Mouse (Mus musculus) NIH3T3 (cell line): Measurements from ENCODE around the gene Methig1.
"Not testable (repeated sequence)": the region's sequence is repeated elsewhere in the genome, so short reads cannot be mapped to it uniquely, and the experiment has no call there.

Experiments used
- DNase-seq: peaks from one replicate; pipeline ENCODE4 v3.0.0-alpha.2; 2012; ENCODE audit warnings: low read depth

Methig1 gene

DNA sequence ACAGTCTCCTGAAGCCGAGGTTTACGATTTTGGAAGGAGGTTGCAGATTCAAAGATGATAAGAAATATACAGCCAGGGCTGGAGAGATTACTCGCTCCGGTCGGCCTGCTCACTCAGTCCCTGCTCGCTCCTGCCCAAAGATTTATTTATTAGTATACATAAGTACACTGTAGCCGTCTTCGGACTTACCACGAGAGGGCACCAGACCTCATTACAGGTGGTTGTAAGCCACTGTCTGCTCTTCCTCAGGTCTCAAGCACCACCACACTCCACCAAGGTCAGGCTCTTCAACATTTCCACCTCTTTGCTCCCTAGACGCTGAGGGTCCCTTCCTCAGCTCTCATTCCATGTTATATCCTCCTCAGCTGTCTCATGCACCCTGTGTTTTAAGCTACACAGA is 15.1 kb upstream of the Methig1 start:
- DNase-seq: not testable (repeated sequence)

DNA sequence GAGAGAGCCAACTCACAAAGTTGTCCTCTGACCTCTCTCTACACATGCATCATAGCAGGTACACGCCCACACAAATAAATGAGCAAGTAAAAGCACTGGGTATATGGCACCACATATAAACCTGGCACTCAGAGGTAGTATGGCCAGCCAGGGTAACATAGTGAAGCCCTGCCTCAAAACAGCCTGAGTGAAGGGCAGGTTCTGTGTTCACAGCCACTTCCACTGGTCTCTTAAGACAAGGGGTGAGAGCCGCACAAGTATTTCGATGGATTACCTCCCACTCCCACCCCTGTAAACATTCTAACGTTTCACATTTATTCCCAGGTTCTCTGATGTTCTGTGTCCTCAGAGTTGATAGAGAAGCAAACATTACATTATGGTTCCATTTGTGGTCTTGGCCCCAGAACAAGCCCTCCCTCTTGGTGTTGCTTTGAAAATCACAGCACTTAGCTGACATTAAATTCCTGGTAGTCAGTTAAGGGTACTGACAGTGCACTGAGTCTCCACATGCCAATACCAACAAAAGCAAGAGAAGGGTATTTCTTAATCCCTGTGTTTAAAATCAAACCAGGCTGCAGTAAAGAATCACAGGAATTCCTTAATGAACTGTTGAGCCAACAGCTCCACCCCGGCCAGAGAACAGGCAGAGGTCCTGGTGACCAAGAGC is 11.5 kb upstream of the Methig1 start:
- DNase-seq: not testable (repeated sequence)

DNA sequence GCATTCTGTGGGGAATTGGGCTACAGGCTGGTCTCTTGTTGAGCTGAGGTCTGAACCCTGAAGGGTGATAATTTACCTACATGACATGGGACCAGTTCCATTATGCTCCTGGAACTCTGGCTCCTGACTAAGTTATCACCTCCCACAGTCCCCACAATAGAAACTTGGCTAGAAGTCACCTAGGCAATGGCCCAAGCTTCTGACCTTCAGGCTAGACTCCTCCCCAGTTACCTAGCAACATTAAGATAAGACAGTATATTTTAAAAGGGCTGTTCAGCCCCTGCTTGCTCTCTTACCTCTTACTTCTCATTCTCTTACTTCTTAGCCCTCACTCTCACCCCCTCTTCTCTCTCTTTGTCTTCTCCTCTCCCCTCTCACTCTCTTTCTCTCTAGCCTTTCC is 7.5 kb upstream of the Methig1 start:
- DNase-seq: no peak

DNA sequence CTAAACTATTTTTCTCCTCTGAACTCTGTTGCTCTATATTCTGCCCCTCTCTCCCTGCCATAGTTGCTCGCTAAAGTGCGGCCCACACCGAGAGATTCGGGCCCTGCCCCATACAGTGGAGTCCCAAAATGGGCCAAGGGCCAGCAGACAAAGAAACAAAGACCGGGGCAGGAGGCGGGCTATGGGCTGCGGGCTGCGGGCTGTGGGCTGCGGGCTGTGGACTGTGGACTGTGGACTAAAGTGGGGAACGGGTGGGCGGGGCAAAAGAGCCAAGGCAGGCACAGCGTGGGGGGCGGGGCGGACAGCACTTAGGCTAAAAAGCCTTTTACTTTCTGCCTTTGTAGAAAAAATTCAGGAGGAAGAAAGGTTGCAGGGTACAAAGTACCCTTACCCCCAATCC is 6.2 kb upstream of the Methig1 start:
- no peak for DNase-seq

DNA sequence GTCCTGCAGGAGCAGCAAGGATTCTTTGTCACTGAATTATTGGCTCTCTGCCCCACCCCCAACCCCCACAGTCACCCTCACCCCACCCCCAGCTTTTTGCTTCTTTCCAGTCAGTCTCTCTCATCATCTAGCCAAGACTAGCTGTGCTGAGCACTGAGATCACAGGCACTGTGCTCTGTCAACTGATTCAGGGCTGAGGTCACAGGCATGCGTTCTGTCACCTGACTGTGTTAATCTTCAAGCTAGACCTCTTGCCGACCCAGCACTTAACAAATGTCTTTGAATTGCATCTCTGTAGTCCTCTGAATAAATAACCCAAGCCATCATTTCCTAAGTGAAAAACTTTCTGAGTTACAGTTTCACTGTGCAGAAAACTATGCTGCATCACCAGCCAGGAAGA is 3.5 kb upstream of the Methig1 start:
- peak; percentile 1 for DNase-seq

DNA sequence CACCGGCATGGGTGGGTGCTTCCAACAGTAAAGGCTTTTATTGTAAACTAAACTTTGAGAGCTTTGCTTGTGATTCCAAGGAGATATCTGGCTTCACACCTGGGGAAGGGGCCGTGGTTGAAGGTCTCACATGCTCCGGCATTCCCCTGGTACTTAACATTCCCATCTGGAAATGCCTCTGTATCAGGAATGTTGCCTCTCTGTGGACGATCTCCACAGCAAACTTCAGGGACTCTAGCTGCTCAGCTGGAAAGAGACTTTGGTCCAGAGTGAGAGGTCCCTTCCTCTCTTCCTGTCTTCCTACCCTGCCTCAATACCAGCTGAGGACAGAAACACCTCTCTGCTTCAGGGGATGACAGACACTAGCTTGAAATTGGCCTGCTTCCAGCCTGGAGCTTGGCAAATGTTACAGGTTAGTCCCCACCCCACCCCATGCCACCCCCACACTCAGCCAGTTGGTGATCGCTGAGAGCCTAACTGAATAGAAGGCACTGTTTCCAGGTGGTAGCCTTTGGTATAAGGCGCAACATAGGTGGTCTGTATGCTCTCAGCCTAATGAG is 1.4 kb upstream of the Methig1 start:
- DNase-seq: peak; percentile 2

DNA sequence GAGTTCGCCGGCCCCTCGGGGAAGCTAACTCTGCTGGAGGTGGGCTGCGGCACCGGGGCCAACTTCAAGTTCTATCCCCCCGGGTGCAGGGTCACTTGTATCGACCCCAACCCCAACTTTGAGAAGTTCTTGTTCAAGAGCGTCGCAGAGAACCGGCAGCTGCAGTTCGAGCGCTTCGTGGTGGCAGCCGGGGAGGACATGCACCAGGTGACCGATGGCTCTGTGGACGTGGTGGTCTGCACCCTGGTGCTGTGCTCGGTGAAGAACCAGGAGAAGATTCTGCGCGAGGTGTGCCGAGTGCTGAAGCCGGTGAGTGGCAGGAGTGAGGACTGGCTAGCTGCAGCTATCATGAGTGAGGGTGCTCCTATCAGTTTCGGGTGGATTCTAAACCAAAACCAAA is 450 bp downstream of the Methig1 start:
- DNase-seq: not testable (repeated sequence)

DNA sequence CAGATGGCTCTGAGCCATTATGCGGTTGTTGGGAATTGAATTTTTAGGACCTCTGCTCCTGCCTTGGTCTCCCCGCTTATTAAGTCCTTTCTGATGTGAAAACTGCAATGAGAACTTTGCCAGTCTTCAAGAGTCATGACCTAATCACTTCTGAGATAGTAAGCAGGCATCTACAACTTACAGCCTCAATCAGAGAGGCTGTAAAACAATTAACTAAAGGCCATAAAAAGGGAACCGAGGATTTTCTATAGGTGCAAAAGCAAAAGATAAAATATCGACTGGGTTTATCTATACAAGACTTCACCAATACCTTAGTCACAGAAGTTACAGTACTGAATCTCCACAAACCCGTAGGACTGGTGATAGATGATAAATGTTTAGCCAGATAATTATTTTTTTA is 2.9 kb downstream of the Methig1 start:
- DNase-seq: no peak

DNA sequence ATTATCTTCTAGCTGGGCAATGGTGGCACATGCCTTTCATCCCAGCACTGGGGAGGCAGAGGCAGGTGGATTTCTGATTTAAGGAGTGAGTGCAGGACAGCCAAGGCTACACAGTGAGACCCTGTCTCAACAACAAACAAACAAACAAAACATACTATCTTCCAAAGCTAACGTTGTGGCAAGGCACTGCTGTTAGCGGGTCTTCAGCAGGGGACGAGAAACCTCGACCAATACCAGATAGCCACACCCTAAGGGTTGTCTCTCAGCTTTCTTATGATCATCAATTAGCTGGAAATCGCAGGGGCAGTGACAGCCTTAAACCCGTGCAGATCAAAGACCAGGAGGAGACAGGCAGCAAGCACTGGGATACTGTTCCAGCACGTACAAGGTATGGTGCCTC is 11.3 kb downstream of the Methig1 start, which contains the start of gene Higd1c:
Higd1c (plus strand) TSS at position 301 of the 400 bp plus-strand sequence.
- DNase-seq: no peak

DNA sequence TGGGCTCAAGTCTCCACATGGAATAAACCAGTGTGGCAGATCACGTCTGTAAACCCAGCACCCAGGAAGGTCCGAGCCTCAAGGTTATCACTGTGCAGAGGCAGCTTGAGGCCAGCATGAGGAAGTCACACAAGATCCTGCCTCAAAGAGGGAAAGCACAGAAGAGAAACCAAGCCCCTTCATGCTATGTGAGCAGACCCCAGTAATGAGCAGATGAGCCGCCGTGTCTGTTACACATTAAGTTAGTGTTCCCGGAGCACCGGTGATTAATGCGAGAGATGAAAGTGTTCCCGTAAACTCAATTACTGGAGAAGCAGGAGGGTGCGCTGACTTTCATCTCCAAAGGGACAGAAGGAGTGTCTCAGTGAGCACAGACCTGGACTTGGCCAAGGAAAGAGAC is 13.0 kb downstream of the Methig1 start:
- not testable (repeated sequence) for DNase-seq

DNA sequence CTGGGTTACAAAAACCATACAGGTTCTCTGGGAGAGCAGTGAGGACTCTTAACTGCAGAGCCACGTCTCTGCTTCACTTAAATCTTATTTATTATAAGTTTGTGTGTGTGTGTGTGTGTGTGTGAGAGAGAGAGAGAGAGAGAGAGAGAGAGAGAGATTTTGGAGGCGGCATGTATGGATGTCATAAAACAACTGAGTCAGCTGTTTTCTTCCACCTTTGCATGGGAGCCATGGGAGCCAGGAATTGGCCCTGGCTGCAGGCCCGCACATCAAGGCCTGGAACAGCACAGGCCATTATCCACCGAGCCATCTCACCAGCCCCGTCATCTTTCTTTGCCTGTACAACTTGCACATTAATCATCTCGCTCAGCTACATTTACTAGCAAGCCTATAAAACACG is 14.2 kb downstream of the Methig1 start:
- peak; percentile 20 for DNase-seq

DNA sequence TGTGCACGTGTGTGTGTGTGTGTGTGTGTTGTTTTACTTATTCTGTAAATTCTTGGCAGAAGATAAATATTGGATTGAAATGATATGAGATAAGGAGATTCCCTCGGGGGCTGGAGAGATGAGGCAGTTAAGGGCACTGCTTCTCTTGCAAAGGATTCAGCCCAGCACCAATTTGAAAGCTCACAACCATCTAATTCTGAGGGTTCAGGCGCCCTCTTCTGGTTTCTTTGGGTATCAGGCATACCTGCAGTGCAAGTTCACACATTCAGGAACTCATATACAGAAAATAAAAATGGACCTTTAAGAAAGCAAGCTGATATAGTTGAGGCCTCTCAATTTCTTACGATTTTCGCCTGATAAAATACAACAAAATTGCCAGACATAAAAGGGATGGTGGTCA is 22.1 kb downstream of the Methig1 start:
- peak; percentile 86 for DNase-seq

DNA sequence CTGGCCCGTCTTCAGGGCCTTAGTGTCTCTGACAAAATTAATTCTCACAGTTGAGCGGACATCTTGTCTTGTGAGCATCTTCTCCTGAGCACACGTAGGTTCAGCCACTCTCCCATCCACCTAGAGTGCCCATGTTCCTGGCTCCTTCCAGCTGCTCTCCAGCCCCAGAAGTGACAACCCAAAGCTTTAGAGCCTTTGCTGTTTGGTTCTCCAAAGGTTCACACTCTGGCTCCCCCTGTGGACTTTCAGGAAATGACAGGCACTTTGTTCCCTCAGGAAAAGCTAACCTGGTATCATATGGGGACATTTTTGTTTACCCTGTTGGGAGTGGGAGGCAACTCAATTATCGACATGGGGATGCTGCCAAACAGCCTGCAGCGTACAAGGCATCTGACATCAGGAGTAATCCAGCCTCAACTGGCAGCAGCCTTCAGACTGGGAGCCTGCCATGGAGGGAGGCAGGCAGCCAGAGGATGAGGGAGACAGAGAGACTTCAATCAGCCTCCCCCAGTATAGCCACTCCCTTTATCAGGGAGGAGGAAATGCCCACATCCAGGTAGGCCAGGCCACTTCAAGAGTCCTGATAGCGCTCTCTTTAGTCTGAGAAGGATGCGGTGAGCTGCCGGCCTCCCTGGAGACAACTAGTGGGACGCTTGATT is 25.0 kb downstream of the Methig1 start:
- DNase-seq: not testable (repeated sequence)

DNA sequence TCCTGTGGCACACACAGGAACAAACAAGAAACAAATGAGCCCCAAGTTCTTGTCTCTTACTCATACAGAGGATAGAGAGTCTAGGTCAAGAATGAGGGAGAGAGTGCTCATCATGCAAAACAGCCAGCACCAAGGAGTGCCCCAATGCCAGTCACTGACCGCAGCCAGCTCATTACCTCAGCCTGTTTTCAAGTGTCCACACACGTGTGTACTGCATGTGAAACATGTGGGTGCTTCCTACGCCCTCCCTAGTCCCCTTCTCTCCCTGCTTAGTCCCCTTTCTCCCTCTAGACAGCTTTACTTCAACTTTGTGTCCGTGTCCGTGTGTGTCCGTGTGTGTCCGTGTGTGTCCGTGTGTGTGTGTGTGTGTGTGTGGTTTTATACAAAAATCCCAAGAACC is 26.7 kb downstream of the Methig1 start:
- DNase-seq: no peak

DNA sequence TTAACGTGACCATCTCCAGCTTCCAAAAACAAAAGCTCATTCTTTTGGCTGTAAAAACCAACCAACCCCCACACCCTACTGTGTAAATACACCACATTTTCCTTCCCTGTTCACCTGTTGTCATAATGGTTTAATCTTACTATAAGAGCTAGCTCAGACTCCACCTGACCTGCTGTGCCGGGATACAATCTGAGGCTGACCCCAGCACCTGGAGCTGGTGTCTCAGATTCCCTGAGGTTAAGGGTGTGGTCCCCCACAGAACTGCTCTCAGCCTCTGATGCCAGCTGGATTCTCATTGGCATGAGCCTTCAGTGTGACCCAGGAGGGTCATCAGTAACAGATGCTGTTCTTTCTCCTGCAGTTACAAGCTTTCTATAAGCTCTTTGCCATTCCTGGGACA is 27.2 kb downstream of the Methig1 start:
- no peak for DNase-seq

DNA sequence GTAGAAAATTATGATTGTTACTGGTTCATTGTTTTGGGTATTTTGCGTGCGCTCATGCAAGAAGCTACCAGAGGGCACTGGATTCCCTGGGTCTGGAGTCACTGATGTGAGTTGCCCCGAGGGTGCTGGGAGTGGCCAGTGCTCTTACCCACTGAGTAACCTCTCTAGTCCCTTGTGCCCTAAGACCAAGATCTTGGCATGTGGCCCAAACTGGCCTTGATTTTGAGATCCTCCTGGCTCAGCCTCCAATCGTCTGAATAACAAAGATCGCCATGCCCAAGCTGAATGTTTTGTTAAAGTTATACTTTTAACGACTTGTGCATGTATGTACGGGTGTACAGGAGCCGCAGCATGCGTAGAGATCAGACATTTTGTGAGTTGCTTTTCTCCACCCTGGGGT is 32.8 kb downstream of the Methig1 start:
- peak; percentile 13 for DNase-seq

DNA sequence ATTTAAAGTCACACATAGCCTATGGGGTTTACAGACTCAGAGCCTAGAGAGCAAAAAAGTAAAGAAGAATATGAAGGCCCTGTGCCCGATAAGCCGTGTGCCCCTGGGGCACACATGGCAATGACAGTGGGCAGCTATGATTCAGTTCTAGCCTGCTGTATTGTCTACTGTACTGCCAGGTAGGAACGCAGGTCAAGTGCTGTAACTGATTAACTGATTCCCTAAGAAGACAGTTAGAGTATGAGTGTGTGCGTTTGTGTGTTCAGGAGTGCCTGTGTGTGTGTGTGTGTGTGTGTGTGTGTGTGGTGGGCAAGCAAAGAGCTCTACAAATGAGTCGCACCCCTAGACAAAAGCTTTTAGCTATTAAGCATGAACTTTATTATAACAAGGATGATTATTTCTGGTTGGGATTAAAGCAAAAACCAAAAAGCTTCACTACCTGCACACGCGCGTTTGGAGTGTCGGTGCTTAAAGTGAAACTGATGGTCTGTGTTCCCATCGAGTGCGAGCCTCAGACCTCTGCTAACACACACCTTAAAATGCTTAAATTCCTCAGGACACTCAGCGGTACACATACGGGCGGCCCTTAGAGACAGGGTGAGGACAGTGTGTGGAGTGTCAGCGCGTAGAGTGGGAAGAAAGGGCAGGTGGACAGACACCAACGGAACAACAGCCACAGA is 34.7 kb downstream of the Methig1 start:
- DNase-seq: no peak

DNA sequence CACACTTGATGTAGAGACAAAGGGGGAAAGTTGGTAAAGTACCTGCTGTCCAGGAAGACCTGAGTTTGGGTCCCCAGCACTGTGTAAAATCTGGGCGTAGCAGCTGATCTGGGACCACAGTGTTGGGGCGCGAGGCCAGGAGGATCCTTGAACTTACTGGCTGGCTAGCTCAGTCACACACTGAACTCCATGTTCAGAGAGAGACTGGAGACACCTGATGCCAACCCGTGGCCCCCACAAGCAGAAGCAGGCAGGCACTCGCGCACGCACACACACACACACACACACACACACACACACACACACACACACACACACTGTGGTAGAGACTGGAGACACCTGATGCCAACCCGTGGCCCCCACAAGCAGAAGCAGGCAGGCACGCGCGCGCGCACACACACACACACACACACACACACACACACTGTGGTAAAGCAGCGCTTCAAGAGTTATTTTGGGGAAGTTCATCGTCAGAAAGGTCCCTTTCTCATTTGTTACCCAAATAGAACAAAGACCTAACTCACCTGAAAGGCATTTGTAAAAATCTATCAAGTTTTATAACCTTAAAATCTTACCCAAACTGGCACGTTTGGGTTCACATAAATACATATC is 35.4 kb downstream of the Methig1 start:
- no peak for DNase-seq

DNA sequence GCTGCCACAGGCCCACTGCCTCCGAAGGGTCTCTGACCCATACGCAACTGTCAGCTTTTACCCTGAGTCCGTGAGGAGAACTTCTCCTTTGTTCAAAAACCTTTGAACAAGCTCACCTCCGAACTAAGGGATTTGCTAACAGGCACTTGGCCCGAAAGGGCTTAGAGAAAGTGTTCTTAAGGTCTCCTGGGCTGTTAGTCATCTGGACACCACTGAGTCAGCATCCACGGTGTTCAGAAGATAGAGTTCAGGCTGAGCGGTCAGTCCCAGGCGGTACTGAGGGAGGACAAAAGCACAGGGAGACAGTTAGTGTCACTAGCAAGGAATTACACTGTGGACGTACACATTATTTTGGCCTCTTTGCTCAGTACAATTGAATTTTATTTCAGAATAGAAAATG is 35.9 kb downstream of the Methig1 start:
- peak; percentile 28 for DNase-seq

DNA sequence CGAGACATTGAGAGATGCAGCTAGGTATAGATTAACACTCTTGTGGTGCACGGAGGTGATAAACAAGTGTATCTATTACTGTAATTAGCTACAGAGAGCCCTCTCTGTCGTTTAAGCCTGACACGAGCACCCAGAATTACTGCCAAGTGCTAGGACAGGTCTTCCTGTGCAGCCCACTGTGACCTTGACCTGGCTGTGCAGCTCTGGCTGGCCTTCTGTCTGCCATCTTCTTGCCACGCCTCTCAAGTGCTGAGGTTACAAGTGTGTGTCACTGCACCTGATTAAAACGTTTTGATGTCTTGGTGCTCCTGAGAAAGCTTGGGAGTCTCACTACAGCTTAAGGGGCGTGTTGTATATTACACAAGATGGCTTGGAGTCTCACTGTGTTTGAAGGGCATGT is 38.1 kb downstream of the Methig1 start:
- no peak for DNase-seq

DNA sequence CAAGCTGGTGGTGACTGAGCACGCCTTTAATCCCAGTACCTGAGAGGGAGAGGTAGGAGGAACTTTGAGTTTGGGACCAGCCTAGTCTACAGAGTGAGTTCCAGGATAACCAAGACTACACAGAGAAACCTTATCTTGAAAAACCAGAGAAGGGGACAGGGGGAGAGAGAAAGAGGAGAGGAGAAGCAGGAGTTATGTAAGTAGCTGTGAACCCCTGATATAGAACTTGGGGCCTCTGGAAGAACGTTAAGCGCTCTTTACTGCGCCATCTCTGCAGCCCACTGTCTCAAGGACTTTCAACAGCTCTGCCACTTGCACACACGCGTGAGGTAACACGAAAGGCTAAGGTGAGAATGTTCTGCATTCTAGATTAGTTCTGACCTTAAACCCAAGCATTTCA is 38.6 kb downstream of the Methig1 start:
- DNase-seq: no peak

DNA sequence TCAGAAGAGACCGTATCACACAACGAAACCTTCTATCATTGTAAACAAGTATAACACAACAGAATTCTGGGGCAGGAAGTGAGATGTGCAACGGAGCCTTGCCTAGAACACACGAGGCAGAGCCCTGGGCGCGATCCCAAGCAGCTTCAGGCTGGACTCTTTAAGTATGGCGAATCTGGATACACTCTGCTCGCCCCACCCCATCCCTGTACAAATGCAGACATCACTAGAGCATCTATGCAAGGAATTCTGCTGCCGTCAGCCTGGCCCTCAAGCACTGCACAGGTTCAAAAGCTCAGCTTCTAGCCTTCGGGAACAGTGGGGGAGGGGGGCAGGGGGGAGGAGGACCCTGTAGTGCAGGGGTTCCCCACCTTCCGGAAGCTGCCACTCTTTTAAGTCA is 40.1 kb downstream of the Methig1 start:
- no peak for DNase-seq

DNA sequence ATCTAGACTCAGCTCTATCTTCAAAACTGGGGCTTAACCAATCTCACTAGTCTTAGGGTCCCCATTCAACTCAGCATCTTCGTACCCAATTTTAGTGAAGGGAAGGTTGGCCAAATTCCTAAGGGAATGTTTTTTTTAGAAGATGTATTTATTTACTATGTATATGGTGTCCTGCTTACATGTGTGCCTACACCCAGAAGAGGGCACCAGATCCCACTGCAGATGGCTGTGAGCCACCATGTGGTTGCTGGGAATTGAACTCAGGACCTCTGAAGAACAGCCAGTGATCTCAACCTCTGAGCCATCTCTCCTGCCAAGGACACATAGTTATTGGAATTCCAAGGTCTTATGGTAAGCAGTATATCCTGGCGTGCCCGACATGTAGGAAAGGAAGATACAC is 42.6 kb downstream of the Methig1 start:
- no peak for DNase-seq
